Mouse (Mus musculus) small intestine, adult 2 months (tissue): ENCODE measurements around the gene Rara. TPM values are rescaled to one million over a fixed set of nuclear protein-coding genes. Genes with fewer than 3 reads are reported as not detected.

Source experiments
- H3K27ac ChIP-seq: fragments of 200-500 bp; 2 replicates; pipeline ENCODE4 v1.5.1; 2012; ENCODE audit warnings: low read depth, low read length, control low read depth, inconsistent platforms; ENCODE audit not compliant: insufficient read depth
- H3K27me3 ChIP-seq: fragments of 200-500 bp; 2 replicates; pipeline ENCODE4 v1.6.1; 2012; ENCODE audit warnings: mild to moderate bottlenecking, moderate library complexity, low read length, inconsistent platforms; ENCODE audit not compliant: control insufficient read depth, insufficient read depth
- H3K36me3 ChIP-seq: fragments of 200-500 bp; 2 replicates; pipeline ENCODE4 v1.6.1; 2012; ENCODE audit warnings: mild to moderate bottlenecking, low read length, control low read depth, inconsistent platforms; ENCODE audit not compliant: control insufficient read depth, insufficient read depth
- H3K4me1 ChIP-seq: fragments of 200-500 bp; 2 replicates; pipeline ENCODE4 v1.6.1; 2012; ENCODE audit warnings: low read length, inconsistent platforms, mixed read lengths; ENCODE audit not compliant: control insufficient read depth, insufficient read depth, insufficient read length
- H3K4me3 ChIP-seq: fragments of 200-500 bp; 2 replicates; pipeline ENCODE4 v1.5.1; 2012; ENCODE audit warnings: low read depth, mild to moderate bottlenecking, control low read depth, inconsistent platforms, low read length, moderate library complexity
- CTCF ChIP-seq: fragments of 200-500 bp; IDR thresholded peaks from 2 replicates; pipeline ENCODE4 v1.5.1; 2012; ENCODE audit warnings: low read depth, mild to moderate bottlenecking, control low read depth, inconsistent platforms, low read length, moderate library complexity, mixed read lengths; ENCODE audit not compliant: insufficient replicate concordance, insufficient read length; ENCODE audit errors: extremely low read depth
- POLR2A ChIP-seq: fragments of 200-500 bp; IDR thresholded peaks from 2 replicates; pipeline ENCODE4 v1.6.1; 2012; ENCODE audit warnings: low read depth, mild to moderate bottlenecking, control low read depth, inconsistent platforms, low read length, moderate library complexity
- WGBS: fragments of 180-500 bp; shearing (Covaris S2); methylation state at CpG from one replicate; pipeline ENCODE4 v1.1.7; 2018; 5-methylcytosine and 5-hydroxymethylcytosine counted together
- polyA plus RNA-seq: library from polyadenylated mRNA; depleted of rRNA; stranded (reverse); fragments of >200 nt; gene quantifications from 2 replicates; pipeline ENCODE4 v1.2.3, GENCODE M21; 2012

The Rara gene
- polyA plus RNA-seq, 1 experiment, result 56.3 TPM

DNA sequence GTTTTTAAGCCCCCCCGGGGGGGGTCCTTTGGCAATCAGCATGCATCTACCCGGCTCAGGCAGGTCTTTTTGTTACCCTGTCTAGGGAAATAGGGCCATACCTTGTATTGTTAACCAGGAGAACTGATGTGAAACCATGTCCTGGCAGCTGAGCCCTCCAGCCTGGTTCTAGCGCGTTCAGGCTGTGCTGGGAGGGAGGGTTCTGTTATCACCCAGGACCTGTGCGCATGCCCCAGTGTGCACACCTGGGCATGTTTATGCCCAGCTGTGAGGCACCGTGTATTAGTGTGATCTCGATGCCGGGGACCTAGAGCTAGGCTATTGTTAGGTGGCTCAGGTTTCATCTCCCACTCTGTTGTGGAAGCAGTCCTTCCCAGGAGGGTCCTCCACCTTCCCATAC, 34.1 kb downstream of the Rara start:
- no peaks in the 10 kb centered on the region for H3K27me3 ChIP-seq
- H3K27ac ChIP-seq, result peak overlapping the region; percentile 88
- H3K4me1 ChIP-seq, result peaks cover 38% of the 10 kb centered on the region
- TF ChIP-seq CTCF, result no peak
- TF ChIP-seq POLR2A, result no peak
- H3K4me3 ChIP-seq, result peak overlapping the region; percentile 72
- WGBS, result 6% methylated on average over 8 of the region's 8 CpGs
- H3K36me3 ChIP-seq, result peaks cover 9% of the 10 kb centered on the region

DNA sequence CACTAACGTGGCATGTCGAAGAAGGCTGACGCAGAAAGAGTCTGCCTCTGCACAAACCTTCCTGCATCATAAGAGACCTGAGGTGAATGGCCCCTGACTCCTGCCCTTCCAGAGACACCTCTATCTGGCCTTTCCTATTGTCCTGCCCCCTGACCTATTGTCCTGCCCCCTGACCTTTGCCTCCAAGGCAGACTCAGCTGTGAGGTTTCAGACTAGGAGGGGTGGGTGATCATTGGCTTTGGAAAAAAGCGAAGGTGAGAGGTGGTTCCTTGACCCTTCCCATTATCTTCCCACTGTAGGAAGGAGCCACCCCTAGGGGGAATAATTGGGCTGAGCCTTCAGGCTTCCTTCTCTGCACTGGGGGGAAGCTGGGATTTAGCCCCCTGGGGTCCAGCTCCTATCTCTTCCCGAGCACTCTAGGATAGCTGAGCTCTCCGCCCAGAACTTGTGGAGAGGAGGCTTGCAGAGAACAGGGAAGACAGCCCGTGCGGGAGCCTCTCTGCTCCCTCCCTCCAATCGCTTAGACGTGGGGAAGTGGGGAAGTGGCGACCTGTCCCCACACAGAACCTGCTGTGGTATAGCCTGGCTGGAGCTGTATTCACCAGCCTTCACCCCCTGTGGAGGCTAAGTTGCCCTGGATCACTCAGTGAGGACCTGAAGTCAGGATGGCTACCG, 34.9 kb downstream of the Rara start:
- peaks cover 38% of the 10 kb centered on the region for H3K4me1 ChIP-seq
- peak overlapping the region; percentile 36 for H3K27ac ChIP-seq
- H3K36me3 ChIP-seq, result peaks cover 17% of the 10 kb centered on the region
- peak overlapping the region; percentile 72 for H3K4me3 ChIP-seq
- no peak for TF ChIP-seq CTCF
- no peaks in the 10 kb centered on the region for H3K27me3 ChIP-seq
- WGBS, result 12% methylated on average over 12 of the region's 12 CpGs

DNA sequence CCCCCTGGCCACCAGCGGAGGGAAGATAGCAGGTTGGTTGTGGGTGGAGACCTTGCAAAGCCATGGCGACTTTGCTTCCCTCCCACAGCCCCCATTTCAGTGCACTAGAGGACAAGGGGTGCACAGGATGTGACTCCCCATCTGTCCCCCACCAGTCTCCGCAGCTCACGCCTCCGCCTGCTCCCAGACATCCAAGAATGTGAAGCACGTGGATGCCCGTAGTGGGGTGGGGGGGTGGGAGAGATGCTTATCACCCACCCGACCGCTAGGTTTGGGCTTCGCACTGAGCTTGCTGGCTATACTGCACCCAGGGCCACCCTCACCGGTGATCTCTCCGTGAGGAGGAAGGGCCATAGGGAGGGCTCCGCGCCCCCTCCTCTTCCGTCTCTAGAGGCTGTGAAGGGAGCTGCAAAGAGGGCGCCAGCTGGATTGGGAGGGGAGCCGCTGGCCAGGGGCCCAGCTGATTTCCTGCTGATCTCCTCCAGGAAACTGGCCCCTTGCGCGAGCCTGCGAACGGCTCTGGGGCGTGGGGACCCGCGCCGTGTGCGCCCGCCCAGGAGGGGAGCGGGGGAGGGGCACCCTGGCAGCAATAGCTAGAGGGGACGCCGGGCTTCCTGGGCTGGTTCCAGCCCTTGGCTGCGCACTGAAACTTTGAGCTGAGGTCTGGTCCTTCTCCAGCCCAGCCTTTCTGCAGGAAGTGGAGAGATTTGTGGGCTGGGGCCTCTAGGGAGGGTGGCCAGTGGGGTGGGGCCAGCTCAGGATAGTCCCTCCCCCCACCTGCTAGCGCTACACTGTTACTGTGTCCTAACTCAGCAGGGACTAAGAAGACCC, 35.8 kb downstream of the Rara start:
- H3K36me3 ChIP-seq, result peaks cover 25% of the 10 kb centered on the region
- H3K27ac ChIP-seq, result peak overlapping the region; percentile 51
- no peaks in the 10 kb centered on the region for H3K27me3 ChIP-seq
- TF ChIP-seq POLR2A (no peak), CTCF (no peak; the same call in 1 of the 2 replicates)
- peaks cover 38% of the 10 kb centered on the region for H3K4me1 ChIP-seq
- H3K4me3 ChIP-seq, result peak overlapping the region; percentile 72
- under 1% methylated on average over 32 of the region's 32 CpGs for WGBS

DNA sequence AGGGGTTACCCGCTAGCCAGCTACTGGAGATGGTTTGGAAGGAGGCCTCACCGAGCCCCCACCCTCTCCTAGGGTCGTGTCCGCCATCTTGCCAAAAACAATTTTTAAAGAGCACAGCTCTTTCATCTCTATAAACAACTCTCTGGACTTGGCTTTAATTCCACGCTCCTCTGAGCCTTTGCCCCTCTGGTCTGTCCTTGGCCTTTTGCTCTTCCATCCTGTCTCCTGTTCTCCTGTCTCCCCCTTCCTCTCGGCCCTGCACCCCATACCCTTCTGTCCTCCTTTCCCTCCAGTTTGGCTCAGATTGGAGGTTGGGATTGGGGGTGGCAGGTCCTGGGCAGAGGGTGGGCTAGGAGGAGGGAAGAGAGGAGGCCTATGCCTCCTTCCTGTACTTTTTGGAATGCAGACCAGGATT, 36.6 kb downstream of the Rara start:
- Histone ChIP-seq H3K4me1 (peaks cover 38% of the 10 kb centered on the region), H3K36me3 (peaks cover 32% of the 10 kb centered on the region), H3K4me3 (peak overlapping the region; percentile 72), H3K27me3 (no peaks in the 10 kb centered on the region), H3K27ac (peak overlapping the region; percentile 43)
- WGBS, result 12% methylated on average over 6 of the region's 6 CpGs
- TF ChIP-seq CTCF (no peak), POLR2A (no peak)

DNA sequence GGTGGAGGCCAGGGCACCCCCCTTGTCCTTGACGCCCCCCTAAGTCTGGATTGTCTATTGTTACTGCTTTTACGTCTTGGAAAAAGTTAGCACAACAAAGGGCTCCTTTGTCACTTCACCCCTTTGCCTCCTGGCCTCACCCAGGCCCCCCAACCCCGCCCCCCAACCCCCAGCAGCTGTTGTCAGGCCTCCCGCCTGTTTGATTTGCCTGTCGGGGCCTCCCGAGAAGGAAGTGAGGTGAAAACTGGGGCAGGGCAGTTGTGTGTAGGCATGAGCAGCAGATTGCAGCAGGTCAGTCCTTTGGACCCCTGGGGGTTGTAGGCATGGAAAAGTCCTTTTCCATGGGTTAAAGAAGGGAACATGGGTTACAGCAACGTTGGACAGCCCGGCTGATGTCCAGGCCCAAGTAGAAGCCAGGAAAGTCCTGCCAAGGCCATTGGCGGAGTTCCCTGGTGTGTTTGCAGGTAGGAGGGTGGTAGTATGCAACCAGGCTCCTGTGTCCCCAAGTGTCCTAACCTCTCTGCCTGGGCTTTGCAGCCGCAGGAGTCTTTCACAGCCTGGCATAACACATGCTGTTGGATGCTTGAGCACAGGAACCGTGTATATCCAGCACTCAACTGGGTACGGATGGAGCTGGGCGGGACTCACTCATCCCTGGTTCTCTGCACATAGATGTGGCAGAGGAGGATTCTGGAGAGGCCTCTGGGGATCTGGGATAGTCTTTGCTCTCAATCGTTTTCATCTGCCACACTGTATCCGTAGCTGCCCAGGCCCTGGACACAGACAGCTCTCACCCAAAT, 37.2 kb downstream of the Rara start:
- H3K27me3 ChIP-seq, result no peaks in the 10 kb centered on the region
- peak overlapping the region; percentile 43; the same call in 1 of the 2 replicates for H3K27ac ChIP-seq
- peaks cover 35% of the 10 kb centered on the region for H3K4me1 ChIP-seq
- TF ChIP-seq POLR2A (no peak), CTCF (no peak)
- WGBS, result 26% methylated on average over 15 of the region's 15 CpGs
- peak overlapping the region; percentile 17 for H3K4me3 ChIP-seq
- H3K36me3 ChIP-seq, result peaks cover 37% of the 10 kb centered on the region

DNA sequence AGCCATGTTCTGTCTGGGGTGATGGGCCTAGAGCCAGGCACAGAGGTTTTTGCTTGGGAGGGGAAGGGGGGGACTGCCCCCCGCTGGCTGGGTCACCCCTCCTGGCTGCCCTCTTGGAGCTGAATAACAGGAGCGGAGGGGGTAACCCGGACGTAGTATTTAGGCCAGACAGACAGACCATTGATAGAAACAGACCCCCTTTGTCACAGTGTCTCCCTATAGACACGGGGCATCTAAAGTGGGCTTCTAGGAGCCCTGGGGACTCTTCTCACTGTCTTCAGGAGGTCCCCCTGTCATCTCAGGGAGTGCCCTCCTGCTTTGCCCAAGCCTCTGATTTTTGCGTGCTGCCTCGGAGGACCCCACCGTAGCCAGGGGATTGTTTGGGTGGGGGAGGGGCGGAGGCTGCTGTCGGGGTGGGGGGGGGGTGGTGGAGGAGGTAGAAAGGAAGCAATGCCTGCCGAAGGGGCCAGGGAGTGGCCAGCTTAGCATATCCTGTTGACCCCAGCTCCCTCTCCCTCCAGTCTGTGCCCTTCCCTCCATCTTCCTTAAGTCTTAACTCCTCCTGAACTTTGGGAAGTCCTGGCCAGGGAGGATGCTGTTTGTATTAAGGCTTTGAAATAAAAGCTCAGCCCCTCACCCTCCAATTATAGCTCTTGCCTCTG, 37.9 kb downstream of the Rara start:
- peaks cover 41% of the 10 kb centered on the region for H3K4me1 ChIP-seq
- no peak overlapping the region for H3K4me3 ChIP-seq
- 41% methylated on average over 11 of the region's 11 CpGs for WGBS
- peaks cover 44% of the 10 kb centered on the region for H3K36me3 ChIP-seq
- no peak overlapping the region for H3K27ac ChIP-seq
- TF ChIP-seq CTCF (no peak), POLR2A (no peak)
- H3K27me3 ChIP-seq, result no peaks in the 10 kb centered on the region
